Mouse (Mus musculus): ENCODE measurements around the gene Tfap2d.

DNA sequence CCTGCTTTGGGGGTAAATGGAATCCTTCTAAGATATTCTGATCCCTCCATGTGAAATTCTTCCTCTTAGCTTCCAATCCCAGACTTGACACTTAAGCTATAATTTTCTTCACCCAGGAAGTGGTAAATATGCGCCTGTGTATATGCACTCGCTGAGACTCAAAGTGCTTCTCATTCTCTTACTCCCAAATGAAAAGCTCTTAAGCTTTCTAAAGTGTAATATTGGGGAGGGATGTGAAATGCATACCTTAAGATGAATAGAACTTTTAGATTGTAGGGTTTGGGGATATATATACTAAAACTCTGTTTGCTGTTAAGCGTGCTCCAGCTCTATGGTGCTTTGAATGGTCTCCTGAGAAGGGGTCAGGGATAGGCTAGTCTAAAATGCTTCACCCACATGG is 5.0 kb downstream of the Tfap2d start:
- TF ChIP-seq CTCF (IDR thresholded peaks at IDR 0.05; ENCODE audit: low read depth) = no peak
- no peak for TF ChIP-seq EP300 (IDR thresholded peaks at IDR 0.05; ENCODE audit: low read depth)
